Mouse (Mus musculus) ES-Bruce4 (cell line): ENCODE data around the gene Prkar1a.

Experiments
- CTCF ChIP-seq: IDR thresholded peaks from one replicate; pipeline ENCODE4 v1.8.1; 2011; ENCODE audit warnings: low read depth, low read length
- POLR2A ChIP-seq: IDR thresholded peaks from one replicate; pipeline ENCODE4 v1.8.1; 2011; ENCODE audit warnings: low read length; ENCODE audit not compliant: insufficient read depth

DNA sequence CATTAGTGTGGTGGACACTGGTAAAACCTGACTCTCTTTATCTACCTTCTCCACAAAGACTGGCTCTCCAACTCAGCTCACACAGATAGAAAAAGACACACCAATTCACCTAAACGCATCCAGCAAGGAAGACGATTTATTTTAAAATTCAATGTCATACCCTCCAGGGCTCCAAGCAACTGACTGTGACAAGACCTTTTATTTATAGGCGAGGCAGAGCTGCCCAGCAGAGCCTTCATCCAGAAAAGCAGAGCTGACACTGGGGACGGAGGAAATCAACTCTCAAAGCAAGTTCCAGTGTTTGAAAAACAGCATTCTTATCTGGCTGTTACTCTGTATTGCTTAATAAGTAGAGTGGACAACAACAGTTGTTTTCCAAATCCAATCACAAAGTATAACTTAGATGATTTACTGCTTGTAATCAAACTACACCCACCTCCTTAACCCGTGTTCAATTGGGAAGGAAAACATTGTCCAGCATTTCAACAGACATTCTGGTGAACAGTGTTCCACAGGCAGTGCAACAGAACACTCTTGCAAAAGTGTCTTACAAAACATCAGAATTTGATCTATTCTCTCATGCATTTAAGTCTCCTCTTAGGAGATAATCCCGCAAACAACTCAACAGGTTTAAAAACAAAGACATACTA lies 40.1 kb upstream of the Prkar1a start:
- no peak for TF ChIP-seq CTCF
- no peak for TF ChIP-seq POLR2A
